Mouse (Mus musculus): Measurements from ENCODE around the gene Plac1. TPM values are rescaled to one million over a fixed set of nuclear protein-coding genes. Genes with fewer than 3 reads are reported as not detected.

Plac1 gene
- total RNA-seq, 2 experiments from 2014 or later = not detected

GRCm38 (mm10) chrX:53201616-53202015 lies 38.3 kb downstream of the Plac1 start:
- no peak for ATAC-seq (replicated peaks; ENCODE audit: poor library complexity)

- no peak for ATAC-seq (replicated peaks; ENCODE audit: poor library complexity)
These were observed 42.2 kb downstream of the Plac1 start for GRCm38 (mm10) chrX:53197681-53198080.

GRCm38 (mm10) chrX:53196392-53196791 lies 43.5 kb downstream of the Plac1 start:
- no peak for ATAC-seq (replicated peaks; ENCODE audit: poor library complexity)

- ATAC-seq (replicated peaks; ENCODE audit: poor library complexity) = no peak
These were observed 51.2 kb downstream of the Plac1 start for GRCm38 (mm10) chrX:53188692-53189091.

GRCm38 (mm10) chrX:53179801-53180200 lies 60.1 kb downstream of the Plac1 start:
- no peak for ATAC-seq (replicated peaks; ENCODE audit: poor library complexity)

- ATAC-seq (replicated peaks; ENCODE audit: poor library complexity) = no peak
These were observed 63.6 kb downstream of the Plac1 start for GRCm38 (mm10) chrX:53176296-53176695.

- peak; percentile 96 for ATAC-seq (replicated peaks; ENCODE audit: poor library complexity)
These were observed 71.3 kb downstream of the Plac1 start for GRCm38 (mm10) chrX:53168623-53169022.

- ATAC-seq (replicated peaks; ENCODE audit: poor library complexity) = no peak
These were observed 72.9 kb downstream of the Plac1 start for GRCm38 (mm10) chrX:53166901-53167525.

GRCm38 (mm10) chrX:53166251-53166900 lies 73.5 kb downstream of the Plac1 start:
- no peak for ATAC-seq (replicated peaks; ENCODE audit: poor library complexity)

GRCm38 (mm10) chrX:53162589-53162988 lies 77.3 kb downstream of the Plac1 start:
- ATAC-seq (replicated peaks; ENCODE audit: poor library complexity) = no peak

GRCm38 (mm10) chrX:53161583-53161982 lies 78.3 kb downstream of the Plac1 start:
- ATAC-seq (replicated peaks; ENCODE audit: poor library complexity) = no peak

GRCm38 (mm10) chrX:53161115-53161514 lies 78.8 kb downstream of the Plac1 start:
- ATAC-seq (replicated peaks; ENCODE audit: poor library complexity) = peak; percentile 99

- no peak for ATAC-seq (replicated peaks; ENCODE audit: poor library complexity)
These were observed 91.9 kb downstream of the Plac1 start for GRCm38 (mm10) chrX:53148039-53148438.

- no peak for ATAC-seq (replicated peaks; ENCODE audit: poor library complexity)
These were observed 93.5 kb downstream of the Plac1 start for GRCm38 (mm10) chrX:53146389-53146917.

GRCm38 (mm10) chrX:53139641-53140040 lies 100.3 kb downstream of the Plac1 start:
- ATAC-seq (replicated peaks; ENCODE audit: poor library complexity) = no peak

GRCm38 (mm10) chrX:53137066-53137465 lies 102.8 kb downstream of the Plac1 start:
- ATAC-seq (replicated peaks; ENCODE audit: poor library complexity) = no peak

GRCm38 (mm10) chrX:53129501-53129900 lies 110.4 kb downstream of the Plac1 start:
- no peak for ATAC-seq (replicated peaks; ENCODE audit: poor library complexity)

GRCm38 (mm10) chrX:53126492-53127033 lies 113.3 kb downstream of the Plac1 start:
- ATAC-seq (replicated peaks; ENCODE audit: poor library complexity) = no peak

GRCm38 (mm10) chrX:53125838-53126467 lies 114.0 kb downstream of the Plac1 start:
- no peak for ATAC-seq (replicated peaks; ENCODE audit: poor library complexity)

GRCm38 (mm10) chrX:53123562-53123961 lies 116.3 kb downstream of the Plac1 start:
- no peak for ATAC-seq (replicated peaks; ENCODE audit: poor library complexity)

GRCm38 (mm10) chrX:53118631-53119030 lies 121.3 kb downstream of the Plac1 start:
- no peak for ATAC-seq (replicated peaks; ENCODE audit: poor library complexity)

- peak; percentile 71; the same call in 1 of the 2 replicates for ATAC-seq (replicated peaks; ENCODE audit: poor library complexity)
These were observed 121.9 kb downstream of the Plac1 start for GRCm38 (mm10) chrX:53118019-53118418.
